Mouse (Mus musculus) midbrain, embryonic 13.5 days (tissue): Measurements from ENCODE around the gene Afg1l. TPM values are rescaled to one million over a fixed set of nuclear protein-coding genes. Genes with fewer than 3 reads are reported as not detected.

Experiments used
- ATAC-seq: fragments of 200-750 bp; cut with Nextera tagmentation; 2 replicates; pipeline ENCODE4 v1.8.0; 2017; ENCODE audit warnings: mild to moderate bottlenecking, moderate TSS enrichment, moderate library complexity
- H3K27ac ChIP-seq: fragments of 300-500 bp; sonication (generic); 2 replicates; pipeline ENCODE4 v1.5.1; 2015; ENCODE audit warnings: inconsistent platforms, mild to moderate bottlenecking, moderate library complexity
- H3K27me3 ChIP-seq: fragments of 300-500 bp; sonication (generic); 2 replicates; pipeline ENCODE4 v1.6.1; 2015; ENCODE audit warnings: mild to moderate bottlenecking, inconsistent platforms
- H3K36me3 ChIP-seq: fragments of 300-500 bp; sonication (generic); 2 replicates; pipeline ENCODE4 v1.6.1; 2015; ENCODE audit warnings: mild to moderate bottlenecking, inconsistent platforms
- H3K4me1 ChIP-seq: fragments of 300-500 bp; sonication (generic); replicated peaks from 2 replicates; pipeline ENCODE4 v1.6.1; 2015; ENCODE audit warnings: inconsistent platforms
- H3K4me2 ChIP-seq: fragments of 300-500 bp; sonication (generic); replicated peaks from 2 replicates; pipeline ENCODE4 v1.6.1; 2015; ENCODE audit warnings: moderate library complexity, mild to moderate bottlenecking, inconsistent platforms
- H3K4me3 ChIP-seq: fragments of 300-500 bp; sonication (generic); replicated peaks from 2 replicates; pipeline ENCODE4 v1.5.1; 2015; ENCODE audit warnings: mild to moderate bottlenecking, inconsistent platforms
- H3K9ac ChIP-seq: fragments of 300-500 bp; sonication (generic); replicated peaks from 2 replicates; pipeline ENCODE4 v1.6.1; 2015; ENCODE audit warnings: mild to moderate bottlenecking, inconsistent platforms
- H3K9me3 ChIP-seq: fragments of 300-500 bp; sonication (generic); 2 replicates; pipeline ENCODE4 v1.6.1; 2016; ENCODE audit warnings: mild to moderate bottlenecking, inconsistent platforms
- WGBS: fragments of 180-500 bp; shearing (Covaris S2); methylation state at CpG from one replicate; pipeline ENCODE4 v1.1.7; 2015; 5-methylcytosine and 5-hydroxymethylcytosine counted together
- polyA plus RNA-seq: library from polyadenylated mRNA; unstranded; fragments of >200 nt; fragmentation: Nextera tagmentation; extraction: Ambion mirVana; gene quantifications from 2 replicates; pipeline ENCODE4 v1.2.1, GENCODE M21; 2015

The Afg1l gene
- polyA plus RNA-seq, 1 experiment from 2014 or later: 4.8 TPM

DNA sequence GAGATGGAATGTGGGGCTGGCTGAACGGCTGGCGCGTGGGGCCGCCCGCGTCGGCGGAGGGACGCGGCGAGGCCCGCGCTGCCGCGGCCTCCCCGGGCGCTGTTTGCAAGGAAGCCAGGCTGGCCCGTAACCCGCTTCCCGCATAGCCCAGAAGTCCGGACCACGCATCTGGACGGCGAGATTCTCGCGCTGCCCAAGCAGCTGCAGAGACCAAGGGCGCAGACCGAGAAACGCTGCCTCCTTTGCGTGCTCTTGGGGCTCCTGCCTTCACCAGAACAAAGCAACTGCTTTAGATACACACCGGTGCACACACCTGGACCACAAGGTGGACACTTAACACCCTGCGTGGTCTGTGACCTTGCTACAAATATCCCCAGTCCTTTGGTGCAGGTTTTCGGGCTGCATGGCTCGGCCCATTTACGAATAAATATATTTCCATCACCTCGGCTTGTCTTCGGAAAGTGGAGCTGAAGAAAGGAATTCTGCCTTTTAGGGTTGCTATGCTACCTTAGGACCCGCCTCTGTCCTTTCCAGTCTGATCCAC is 200.0 kb downstream of the Afg1l start:
- Histone ChIP-seq H3K9me3 (no peaks in the 10 kb centered on the region), H3K27me3 (peaks cover 33% of the 10 kb centered on the region), H3K4me2 (peak overlapping the region; percentile 97), H3K4me1 (peaks cover 32% of the 10 kb centered on the region), H3K27ac (peak overlapping the region; percentile 98), H3K36me3 (no peaks in the 10 kb centered on the region), H3K9ac (peak overlapping the region; percentile 67), H3K4me3 (peak overlapping the region; percentile 62)
- WGBS: 2% methylated on average over 38 of the region's 38 CpGs
- no peak; the same call in 1 of the 2 replicates for ATAC-seq

DNA sequence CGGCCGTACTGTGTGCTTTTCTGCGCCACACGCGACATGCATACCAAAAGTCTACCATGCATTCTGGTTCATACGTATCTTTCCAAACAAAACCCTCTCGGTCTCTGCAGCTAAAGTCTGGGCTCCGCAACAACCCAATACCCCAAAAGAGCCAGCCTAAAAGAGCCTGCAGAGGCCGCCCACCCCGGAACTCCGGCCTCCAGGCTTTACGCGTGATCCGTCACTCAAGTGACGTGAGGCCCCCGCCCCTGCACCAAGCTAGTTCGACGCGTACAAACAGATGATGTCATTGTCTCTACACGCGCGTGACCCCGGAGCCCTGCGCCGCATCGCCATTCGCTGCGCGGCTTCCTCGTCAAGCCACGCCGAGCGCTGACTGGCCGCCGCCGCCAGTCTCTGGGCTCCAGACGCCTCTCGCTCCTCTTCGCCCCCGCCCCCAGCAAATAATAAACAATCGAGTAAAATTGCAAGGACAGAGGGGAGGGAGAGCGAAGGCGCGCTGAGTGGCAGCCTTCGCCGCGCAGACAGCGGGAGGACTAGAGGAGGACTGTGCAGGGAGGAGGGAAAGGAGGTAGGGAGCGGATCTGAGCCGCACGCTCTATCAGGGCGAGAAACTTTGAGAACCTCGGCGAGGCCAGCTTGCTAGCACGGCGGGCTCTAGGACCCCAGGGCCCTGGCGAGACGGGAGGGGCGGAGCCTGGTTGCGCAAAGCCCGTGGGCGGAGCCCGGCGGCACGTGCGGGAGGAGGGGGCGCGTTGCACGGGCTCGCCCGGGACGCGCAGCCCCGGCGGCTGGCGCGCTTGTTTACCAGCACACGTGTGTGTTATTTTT is 200.7 kb downstream of the Afg1l start:
- H3K27me3 ChIP-seq: peaks cover 37% of the 10 kb centered on the region

DNA sequence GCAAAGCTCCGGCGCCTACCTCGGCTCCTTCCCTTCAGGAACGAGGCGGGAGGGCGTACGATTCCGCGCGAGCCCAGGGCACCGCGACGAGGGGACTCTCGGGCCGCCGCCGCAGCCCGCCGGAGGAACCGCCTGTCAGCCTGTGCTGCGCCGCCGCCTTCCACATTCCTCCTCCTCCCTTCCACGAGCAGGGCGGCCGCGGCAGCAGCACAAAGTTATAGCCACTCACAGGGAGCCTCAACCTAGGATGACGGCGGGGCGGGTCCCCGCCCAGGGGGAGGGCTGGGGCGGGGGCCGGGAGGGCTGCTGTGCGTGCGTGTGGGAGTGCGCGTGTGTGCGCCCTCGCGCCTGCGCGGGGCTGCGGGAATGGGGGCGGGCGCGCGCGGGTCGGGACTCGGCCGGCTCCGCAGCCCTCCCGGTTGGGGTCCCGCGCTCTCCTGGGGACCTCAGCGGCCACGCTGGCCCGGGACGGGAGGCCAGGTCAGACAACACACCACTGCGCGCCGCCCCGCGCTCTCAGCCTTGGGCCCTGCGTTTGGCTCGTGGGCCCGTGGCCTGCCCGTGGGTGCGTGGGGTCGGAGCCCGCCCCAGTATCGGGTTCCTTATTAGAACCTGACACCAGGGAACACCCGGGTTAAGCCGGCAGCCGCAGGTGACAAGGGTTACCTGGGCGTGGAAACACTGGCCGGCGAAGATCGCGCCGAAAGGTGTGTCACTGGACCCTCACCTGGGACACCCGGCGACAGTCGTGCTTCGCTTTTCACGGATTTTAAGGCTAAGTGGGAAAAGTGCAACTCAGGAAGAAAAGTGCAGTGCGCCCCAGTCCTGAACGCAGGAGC is 201.6 kb downstream of the Afg1l start, which contains the start of gene Foxo3:
Gene Foxo3, minus strand, starts transcription at position 249 of the 839 bp plus-strand sequence.
- Histone ChIP-seq H3K4me2 (peak within 1 kb of the TSS; percentile 97), H3K9me3 (no peaks in the 10 kb centered on the region), H3K27me3 (peaks cover 37% of the 10 kb centered on the region), H3K4me3 (peak within 1 kb of the TSS; percentile 62), H3K4me1 (peaks cover 35% of the 10 kb centered on the region), H3K36me3 (no peaks in the 10 kb centered on the region), H3K9ac (peak within 1 kb of the TSS; percentile 74), H3K27ac (peak within 1 kb of the TSS; percentile 98)
- ATAC-seq: peak; percentile 73
- under 1% methylated on average over 67 of the region's 88 CpGs for WGBS

More for the DNA sequence above, 200.7 kb downstream of the Afg1l start:
- Histone ChIP-seq H3K27ac (peak overlapping the region; percentile 98), H3K36me3 (no peaks in the 10 kb centered on the region), H3K4me1 (peaks cover 35% of the 10 kb centered on the region), H3K9me3 (no peaks in the 10 kb centered on the region), H3K4me3 (peak overlapping the region; percentile 62), H3K4me2 (peak overlapping the region; percentile 97), H3K9ac (peak overlapping the region; percentile 74)
- WGBS: under 1% methylated on average over 78 of the region's 78 CpGs
- peak; percentile 94 for ATAC-seq

DNA sequence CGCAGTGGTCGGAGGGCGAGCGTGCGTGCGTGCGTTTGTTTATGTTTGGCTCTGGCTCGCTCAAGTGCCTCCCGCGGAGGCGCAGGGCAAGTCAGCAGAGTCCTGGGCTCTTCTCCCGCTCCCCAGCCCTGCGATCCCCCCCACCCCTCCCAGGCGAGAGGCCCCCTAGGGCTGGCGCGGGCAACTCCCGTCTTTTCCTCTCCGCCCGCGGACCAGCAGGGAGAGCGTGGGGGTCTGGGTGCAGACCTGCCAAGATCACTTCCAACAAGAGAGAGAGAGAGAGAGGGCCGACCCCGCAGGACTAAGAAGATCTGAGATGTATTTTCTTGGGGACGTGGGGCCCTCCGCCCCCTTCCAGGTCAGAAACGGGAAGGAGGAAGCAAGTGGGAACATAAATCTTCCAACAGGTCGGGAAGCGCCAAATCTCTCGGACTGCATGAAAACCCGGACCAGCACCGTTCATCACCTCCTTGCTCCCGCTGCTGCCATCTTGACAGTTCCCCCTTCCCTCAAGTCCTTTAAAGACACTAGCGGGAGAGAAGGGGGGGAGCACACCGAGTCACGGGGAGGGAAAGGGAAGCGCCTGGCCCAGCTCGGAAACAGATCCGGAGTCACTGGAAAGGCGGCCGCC is 202.4 kb downstream of the Afg1l start:
- H3K4me2 ChIP-seq: peak overlapping the region; percentile 97
- peaks cover 35% of the 10 kb centered on the region for H3K4me1 ChIP-seq
- WGBS: 0% methylated on average over 38 of the region's 40 CpGs
- H3K9ac ChIP-seq: peak overlapping the region; percentile 74
- peak overlapping the region; percentile 62 for H3K4me3 ChIP-seq
- no peaks in the 10 kb centered on the region for H3K36me3 ChIP-seq
- H3K27me3 ChIP-seq: peaks cover 38% of the 10 kb centered on the region
- H3K27ac ChIP-seq: peak overlapping the region; percentile 98
- no peaks in the 10 kb centered on the region for H3K9me3 ChIP-seq
- ATAC-seq: no peak; the same call in 1 of the 2 replicates

DNA sequence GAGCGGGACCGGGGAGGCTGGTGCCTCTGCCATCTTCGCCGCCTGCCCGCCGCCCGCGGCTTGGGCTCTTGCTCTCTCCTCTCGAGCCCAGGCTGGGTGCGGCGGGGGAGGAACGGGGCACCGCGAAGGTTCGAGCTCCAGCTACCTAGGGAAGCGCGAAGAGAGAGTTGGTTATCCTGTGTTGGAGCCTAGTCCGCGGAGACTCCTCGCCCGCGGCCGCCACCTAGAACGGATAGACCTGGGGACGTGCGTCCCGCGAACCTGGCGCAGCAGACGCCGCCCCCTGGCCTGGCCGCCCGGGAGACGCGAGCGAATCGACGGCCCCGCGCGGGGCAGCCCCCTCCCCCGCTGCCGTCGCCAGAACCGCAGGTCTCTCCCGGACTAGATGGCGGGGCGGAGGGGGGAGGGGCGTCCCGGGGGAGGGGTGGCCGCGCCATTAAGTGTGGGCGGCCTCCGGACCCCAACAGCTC is 202.9 kb downstream of the Afg1l start:
- Histone ChIP-seq H3K4me2 (peak overlapping the region; percentile 97), H3K4me3 (peak overlapping the region; percentile 62), H3K9me3 (no peaks in the 10 kb centered on the region), H3K9ac (peak overlapping the region; percentile 74), H3K36me3 (no peaks in the 10 kb centered on the region), H3K4me1 (peaks cover 35% of the 10 kb centered on the region), H3K27me3 (peaks cover 33% of the 10 kb centered on the region), H3K27ac (peak overlapping the region; percentile 98)
- ATAC-seq: no peak
- under 1% methylated on average over 50 of the region's 54 CpGs for WGBS

DNA sequence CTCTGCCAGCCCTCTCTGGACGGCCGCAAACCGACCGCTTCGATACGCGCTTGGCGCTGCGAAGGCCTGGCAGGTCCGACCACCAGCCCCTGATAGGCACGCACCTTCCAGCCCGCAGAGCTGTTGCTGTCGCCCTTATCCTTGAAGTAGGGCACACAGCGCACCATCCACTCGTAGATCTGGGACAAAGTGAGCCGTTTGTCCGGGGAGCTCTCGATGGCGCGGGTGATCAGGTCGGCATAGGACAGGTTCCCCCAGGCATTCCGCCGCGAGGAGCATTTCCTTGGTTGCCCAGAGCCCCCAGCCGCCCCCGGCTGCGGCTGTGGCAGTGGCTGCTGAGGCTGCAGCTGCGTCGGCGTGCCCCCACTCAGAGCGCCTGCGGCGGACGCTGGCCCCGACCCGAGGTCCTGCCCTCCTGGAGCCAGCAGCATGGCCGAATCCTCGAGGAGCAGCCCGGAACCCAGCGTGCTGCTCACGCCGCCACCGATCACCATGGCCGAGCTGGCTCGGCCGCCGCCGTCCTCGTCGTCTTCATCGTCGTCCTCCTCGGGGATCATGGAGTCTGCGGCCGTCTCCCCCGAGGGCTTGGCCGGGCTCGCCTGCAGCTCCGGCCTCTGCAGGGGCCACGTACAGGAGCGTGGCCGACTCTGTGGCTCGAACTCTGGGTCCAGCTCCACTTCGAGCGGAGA is 203.5 kb downstream of the Afg1l start:
- Histone ChIP-seq H3K4me3 (peak overlapping the region; percentile 62), H3K4me1 (peaks cover 35% of the 10 kb centered on the region), H3K27ac (no peak overlapping the region), H3K27me3 (peaks cover 28% of the 10 kb centered on the region), H3K9ac (peak overlapping the region; percentile 74), H3K9me3 (no peaks in the 10 kb centered on the region), H3K4me2 (peak overlapping the region; percentile 97), H3K36me3 (no peaks in the 10 kb centered on the region)
- WGBS: 1% methylated on average over 65 of the region's 65 CpGs
- no peak for ATAC-seq

DNA sequence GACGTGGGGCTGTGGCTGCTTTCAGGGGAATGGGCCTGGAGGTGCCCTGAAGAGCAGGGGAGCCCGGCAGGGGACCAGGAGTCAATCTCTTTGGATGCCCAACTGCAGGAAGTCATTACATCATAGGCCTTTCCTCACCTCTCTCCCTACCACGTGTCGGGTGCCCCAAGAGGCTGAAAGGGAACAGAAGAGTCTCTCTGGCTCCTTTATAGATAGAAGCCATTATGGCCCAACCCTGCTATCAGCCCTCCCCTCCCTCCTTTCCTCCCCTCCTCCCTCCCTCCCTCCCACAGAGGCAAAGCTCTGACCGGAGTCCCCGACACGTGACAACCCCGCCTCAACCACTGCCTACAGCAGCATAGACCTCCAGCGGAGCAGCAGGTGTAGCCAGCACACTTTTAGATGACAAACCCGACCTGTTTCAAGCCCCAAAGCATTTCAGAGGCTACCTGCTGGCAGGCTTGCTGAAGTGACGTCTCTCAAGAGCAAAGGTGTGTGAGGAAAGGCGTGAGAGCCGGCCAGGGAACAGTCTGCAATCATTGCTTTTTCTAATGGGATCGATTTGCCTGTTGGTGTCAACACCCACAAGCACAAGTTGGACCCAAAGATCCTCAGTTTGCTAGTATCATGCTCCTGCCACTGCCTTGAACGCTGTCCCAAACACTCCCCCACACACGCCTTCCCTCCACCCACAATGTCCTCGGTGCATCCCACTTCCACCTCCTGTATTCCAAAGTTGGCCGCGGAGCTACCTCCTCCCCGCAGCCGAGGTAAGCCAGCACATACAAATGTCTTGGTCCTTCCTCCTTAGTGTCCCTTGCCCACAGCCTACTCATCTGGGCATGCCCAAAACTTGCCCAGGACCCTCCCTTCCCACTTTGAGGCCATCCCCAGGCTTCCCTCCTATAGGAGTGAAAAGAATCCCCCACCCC is 204.3 kb downstream of the Afg1l start:
- peak overlapping the region; percentile 97 for H3K4me2 ChIP-seq
- H3K4me1 ChIP-seq: peaks cover 35% of the 10 kb centered on the region
- H3K9ac ChIP-seq: peak overlapping the region; percentile 74
- peak overlapping the region; percentile 62 for H3K4me3 ChIP-seq
- no peak for ATAC-seq
- H3K9me3 ChIP-seq: no peaks in the 10 kb centered on the region
- peaks cover 22% of the 10 kb centered on the region for H3K27me3 ChIP-seq
- WGBS: 5% methylated on average over 21 of the region's 21 CpGs
- no peaks in the 10 kb centered on the region for H3K36me3 ChIP-seq
- no peak overlapping the region for H3K27ac ChIP-seq

DNA sequence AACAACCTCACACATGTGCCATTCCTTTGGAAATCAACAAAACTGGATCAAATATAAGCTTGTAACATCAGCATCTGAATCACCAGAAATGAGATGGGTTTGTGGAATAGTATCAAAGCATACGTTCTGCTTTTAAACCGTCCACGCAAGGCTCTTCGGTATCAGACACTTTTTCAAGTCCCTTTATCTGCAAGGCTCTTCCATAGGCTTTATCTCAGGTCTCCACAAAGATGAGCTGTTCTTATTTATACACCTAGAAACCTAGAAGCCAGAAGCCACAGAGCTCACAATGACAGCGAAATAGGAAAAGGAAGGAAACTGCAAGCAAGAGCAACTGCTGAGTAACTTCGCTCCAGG is 205.0 kb downstream of the Afg1l start:
- no peaks in the 10 kb centered on the region for H3K36me3 ChIP-seq
- H3K9me3 ChIP-seq: no peaks in the 10 kb centered on the region
- 65% methylated on average over 6 of the region's 6 CpGs for WGBS
- peak overlapping the region; percentile 97 for H3K4me2 ChIP-seq
- H3K9ac ChIP-seq: no peak overlapping the region
- peaks cover 22% of the 10 kb centered on the region for H3K27me3 ChIP-seq
- ATAC-seq: no peak
- H3K4me3 ChIP-seq: peak overlapping the region; percentile 62; the same call in 1 of the 2 replicates
- no peak overlapping the region for H3K27ac ChIP-seq
- H3K4me1 ChIP-seq: peaks cover 30% of the 10 kb centered on the region

DNA sequence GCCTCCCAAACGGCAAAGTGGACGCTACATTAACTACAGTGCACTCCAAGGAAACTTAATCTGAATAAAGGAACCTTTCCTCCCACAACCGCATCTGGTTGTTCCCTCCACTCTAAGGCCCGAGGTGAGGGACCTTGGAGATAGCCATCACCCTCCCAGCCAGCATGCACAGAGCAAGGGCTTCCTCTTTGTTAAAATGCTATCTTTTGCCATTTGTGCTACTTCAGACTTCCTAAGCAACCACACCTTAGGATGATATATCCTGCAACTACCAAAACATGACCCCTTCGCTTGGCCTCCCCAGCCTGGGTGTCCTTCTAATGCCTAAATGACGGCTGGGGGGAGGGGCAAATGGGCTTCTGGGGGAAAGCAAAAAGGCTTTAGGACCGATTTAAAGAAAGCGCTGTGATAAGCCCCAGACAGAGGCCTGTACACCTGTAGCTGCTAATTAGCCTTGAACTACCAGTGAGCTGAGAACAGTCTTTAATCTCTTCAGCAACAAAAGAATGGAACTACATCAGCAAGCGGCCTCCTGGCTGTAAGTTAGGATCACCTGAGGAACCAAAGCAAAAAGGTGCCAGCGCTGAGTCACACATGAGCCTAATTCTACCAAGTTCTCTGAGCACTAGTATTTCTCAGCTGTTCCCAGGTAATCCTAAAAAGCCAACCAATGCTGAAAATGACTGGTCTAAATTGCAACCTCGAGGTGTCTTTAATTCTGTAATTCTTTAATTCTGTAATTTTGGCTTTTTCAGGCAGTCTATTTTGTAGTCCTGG is 206.7 kb downstream of the Afg1l start:
- no peak overlapping the region for H3K9ac ChIP-seq

More for the DNA sequence above, 206.7 kb downstream of the Afg1l start:
- Histone ChIP-seq H3K4me2 (no peak overlapping the region), H3K4me3 (no peak overlapping the region), H3K27me3 (peaks cover 22% of the 10 kb centered on the region), H3K4me1 (peaks cover 28% of the 10 kb centered on the region), H3K27ac (no peak overlapping the region), H3K36me3 (peaks cover 2% of the 10 kb centered on the region; the same call in 1 of the 2 replicates), H3K9me3 (no peaks in the 10 kb centered on the region)
- ATAC-seq: no peak
- WGBS: 66% methylated on average over 11 of the region's 11 CpGs
